In genomic region chr3:96404450-96404849, GRCm38 (mm10) we compare ENCODE assay signal across 12 mouse cellular contexts. TPM values are rescaled to one million over a fixed set of nuclear protein-coding genes. Genes with fewer than 3 reads are reported as not detected.
DNase-seq lines count a peak whose midpoint lies in the region; ATAC-seq and TF ChIP-seq lines count a peak whose summit lies in the region.
"Had no signal": no experiment of that assay in that cellular context is flagged by ENCODE, and none has a peak within 500 bp of the region (broad histone marks: within the 10 kb centered on the region; RNA-seq: fewer than 3 reads in every experiment).

No protein-coding gene starts in this region.

- TF ChIP-seq POLR2A in limb, embryonic 14.5 days (IDR thresholded peaks at IDR 0.05; ENCODE audit: borderline replicate concordance, extremely low read depth, insufficient read depth, insufficient read length), result no peak
- no peak for TF ChIP-seq POLR2A in thymus, adult 2 months (IDR thresholded peaks at IDR 0.05; ENCODE audit: control insufficient read depth, extremely low read depth, insufficient read depth, low read length, poor library complexity)

- H3K27me3 ChIP-seq in heart, embryonic 13.5 days (replicated peaks), result peaks cover 96% of the 10 kb centered on the region
- peaks cover 36% of the 10 kb centered on the region for H3K27me3 ChIP-seq in E14TG2a.4 (ENCODE audit: insufficient read depth, low read length)
- H3K27me3 ChIP-seq in embryonic facial prominence, embryonic 13.5 days, result peaks cover 95% of the 10 kb centered on the region
- peaks cover 78% of the 10 kb centered on the region for H3K27me3 ChIP-seq in limb, embryonic 14.5 days (ENCODE audit: control insufficient read depth, insufficient read depth, low read length)
- peaks cover 21% of the 10 kb centered on the region for H3K27me3 ChIP-seq in thymus, adult 2 months (ENCODE audit: control insufficient read depth, insufficient read depth, low read length)

- peak overlapping the region; percentile 25; the same call in 1 of the 2 replicates for H3K9ac ChIP-seq in heart, embryonic 13.5 days
- no peak overlapping the region for H3K9ac ChIP-seq in embryonic facial prominence, embryonic 13.5 days
- no peak overlapping the region for H3K9ac ChIP-seq in limb, embryonic 14.5 days (ENCODE audit: low read depth, low read length, severe bottlenecking)

- peak; percentile 18; the same call in 1 of the 2 replicates for TF ChIP-seq CTCF in E14TG2a.4 (conservative IDR thresholded peaks at IDR 0.05; ENCODE audit: low read length)
- TF ChIP-seq CTCF in thymus, adult 2 months (IDR thresholded peaks at IDR 0.05; ENCODE audit: borderline replicate concordance, control insufficient read depth, extremely low read depth, insufficient read depth, low read length, poor library complexity), result no peak

- intact Hi-C loops in heart, postnatal 25 days (cut with DNase I), result no loop called here

- no peak for ATAC-seq in heart, embryonic 13.5 days (ENCODE audit: extremely low read depth, insufficient number of reproducible peaks, low FRiP score, low TSS enrichment)
- ATAC-seq in embryonic facial prominence, embryonic 13.5 days (ENCODE audit: insufficient number of reproducible peaks, insufficient read depth, low FRiP score, low TSS enrichment, low read depth), result no peak
- ATAC-seq in limb, embryonic 14.5 days (ENCODE audit: low FRiP score, low read depth), result no peak

- no peak overlapping the region for H3K27ac ChIP-seq in heart, embryonic 13.5 days (replicated peaks)
- no peak overlapping the region for H3K27ac ChIP-seq in embryonic facial prominence, embryonic 13.5 days
- no peak overlapping the region for H3K27ac ChIP-seq in limb, embryonic 14.5 days (replicated peaks; ENCODE audit: low read depth, low read length)
- H3K27ac ChIP-seq in thymus, adult 2 months (ENCODE audit: control insufficient read depth, insufficient read depth, low read length), result no peak overlapping the region

- peak overlapping the region; percentile 36 for H3K4me3 ChIP-seq in heart, embryonic 13.5 days
- peak overlapping the region; percentile 73 for H3K4me3 ChIP-seq in E14TG2a.4 (replicated peaks; ENCODE audit: low read length)
- H3K4me3 ChIP-seq in embryonic facial prominence, embryonic 13.5 days, result peak overlapping the region; percentile 24
- H3K4me3 ChIP-seq in limb, embryonic 14.5 days (replicated peaks; ENCODE audit: low read length), result peak overlapping the region; percentile 21
- H3K4me3 ChIP-seq in thymus, adult 2 months (ENCODE audit: control insufficient read depth, insufficient read depth, low read length), result no peak overlapping the region

- no peaks in the 10 kb centered on the region for H3K36me3 ChIP-seq in heart, embryonic 13.5 days
- no peaks in the 10 kb centered on the region for H3K36me3 ChIP-seq in E14TG2a.4 (ENCODE audit: insufficient read depth, low read length)
- no peaks in the 10 kb centered on the region for H3K36me3 ChIP-seq in embryonic facial prominence, embryonic 13.5 days
- H3K36me3 ChIP-seq in limb, embryonic 14.5 days (ENCODE audit: control insufficient read depth, insufficient read depth, low read length), result no peaks in the 10 kb centered on the region
- H3K36me3 ChIP-seq in thymus, adult 2 months (ENCODE audit: control insufficient read depth, insufficient read depth, low read length), result no peaks in the 10 kb centered on the region

- no peaks in the 10 kb centered on the region for H3K9me3 ChIP-seq in heart, embryonic 13.5 days
- no peaks in the 10 kb centered on the region; the same call in 1 of the 2 replicates for H3K9me3 ChIP-seq in E14TG2a.4 (ENCODE audit: low read length)
- H3K9me3 ChIP-seq in embryonic facial prominence, embryonic 13.5 days, result 0 out of 2 replicates have a peak, but pooled peaks cover 4% of the 10 kb centered on the region
- no peaks in the 10 kb centered on the region for H3K9me3 ChIP-seq in limb, embryonic 14.5 days (ENCODE audit: control insufficient read depth, low read length)

- DNase-seq in heart, postnatal 25 days (ENCODE audit: low spot score), result no peak
- no peak for DNase-seq in limb, embryonic 14.5 days (ENCODE audit: low spot score)
- DNase-seq in thymus, postnatal 25 days, result no peak
- DNase-seq in thymus, adult 2 months, result no peak
- DNase-seq in thymus, postnatal 10 days (ENCODE audit: low spot score in 2 of 2), result no peak
- DNase-seq: adrenal gland, postnatal 14 days; thymus, adult 18-20 months had no signal

- H3K4me2 ChIP-seq in heart, embryonic 13.5 days, result peak overlapping the region; percentile 56
- peak overlapping the region; percentile 33 for H3K4me2 ChIP-seq in embryonic facial prominence, embryonic 13.5 days
- peak overlapping the region; percentile 23; the same call in 1 of the 2 replicates for H3K4me2 ChIP-seq in limb, embryonic 14.5 days (replicated peaks; ENCODE audit: low read depth, low read length, severe bottlenecking)

- peaks cover 18% of the 10 kb centered on the region for H3K4me1 ChIP-seq in heart, embryonic 13.5 days
- H3K4me1 ChIP-seq in E14TG2a.4 (replicated peaks; ENCODE audit: low read depth, low read length), result peaks cover 65% of the 10 kb centered on the region
- H3K4me1 ChIP-seq in embryonic facial prominence, embryonic 13.5 days, result peaks cover 10% of the 10 kb centered on the region
- H3K4me1 ChIP-seq in limb, embryonic 14.5 days (ENCODE audit: control insufficient read depth, insufficient read depth, low read length), result peaks cover 3% of the 10 kb centered on the region
- H3K4me1 ChIP-seq in thymus, adult 2 months (replicated peaks; ENCODE audit: control insufficient read depth, insufficient read depth, low read length), result 0 out of 2 replicates have a peak, but pooled peaks cover 3% of the 10 kb centered on the region

- WGBS in heart, embryonic 13.5 days, result 1% methylated on average over 26 of the region's 26 CpGs
- 1% methylated on average over 26 of the region's 26 CpGs for WGBS in embryonic facial prominence, embryonic 13.5 days
- under 1% methylated on average over 25 of the region's 26 CpGs for WGBS in limb, embryonic 14.5 days
- 11% methylated on average over 26 of the region's 26 CpGs for WGBS in thymus, adult 2 months

RNA-seq across cellular contexts. Expression of gene BC107364, which starts 47.7 kb away (rescaled TPM):
- 0.68 and 0.78 TPM in 2 replicates for polyA plus RNA-seq in heart, embryonic 13.5 days (2015; fragmentation: Nextera tagmentation; extraction: Ambion mirVana)
- total RNA-seq in heart, postnatal 25 days (2021), result not detected
- 0.20 TPM in 1 of 2 replicates, not detected in the other for polyA plus RNA-seq in embryonic facial prominence, embryonic 13.5 days (2015; fragmentation: Nextera tagmentation; extraction: Ambion mirVana)
- polyA plus RNA-seq in limb, embryonic 14.5 days (2012; rRNA removed), result 0.10 TPM in 1 of 2 replicates, not detected in the other
- polyA plus RNA-seq in limb, embryonic 14.5 days (2014; fragmentation: Nextera tagmentation; extraction: Ambion mirVana), result 0.40 TPM in 1 of 2 replicates, not detected in the other
- polyA plus RNA-seq in thymus, adult 2 months (2012; rRNA removed), result 0.09 and 0.32 TPM in 2 replicates
- total RNA-seq: adrenal gland, postnatal 14 days; common myeloid progenitor, adult 5-6 weeks; left cerebral cortex, adult 18-20 months had no signal
